Mouse (Mus musculus): ENCODE measurements around the gene Tmem266.

DNA sequence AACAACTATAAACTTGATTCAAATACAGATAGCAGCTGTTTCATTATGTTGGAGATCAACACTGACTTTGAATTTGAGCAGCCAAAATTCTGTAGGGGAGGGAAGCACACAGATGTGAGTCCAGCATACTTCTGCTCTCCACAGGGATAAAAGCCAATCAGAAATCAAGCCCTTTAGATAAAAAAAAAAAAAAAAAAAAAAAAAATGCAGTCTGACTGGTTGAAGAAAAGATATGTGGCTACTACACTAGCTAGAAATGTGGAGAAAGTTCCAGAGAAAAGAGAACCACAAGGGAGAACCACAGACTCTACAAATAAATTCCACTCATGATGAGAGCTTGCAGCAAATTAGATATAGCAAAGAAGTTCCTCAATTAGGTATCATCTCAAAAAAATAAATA is 152.0 kb downstream of the Tmem266 start:
- TF ChIP-seq POLR2A (IDR thresholded peaks at IDR 0.05; ENCODE audit: borderline replicate concordance, low read depth, low read length): no peak
- TF ChIP-seq CTCF (IDR thresholded peaks at IDR 0.05; ENCODE audit: low read depth, low read length): no peak

All from bone marrow macrophage, adult 2 months (primary cell).